Mouse (Mus musculus) kidney, postnatal 25 days (tissue): ENCODE measurements at regions not wholly inside any gene's neighbourhood (a gene's known extent, or its start where the extent isn't known, plus 50 kb on each side); places are given as distances from the start of the nearest gene placed in this dataset.

Experiments used
- DNase-seq, 2 experiments: peaks; one replicate each; pipeline ENCODE4 v3.0.0; 2021; ENCODE audit warnings: mixed read lengths in 2 of 2

DNA sequence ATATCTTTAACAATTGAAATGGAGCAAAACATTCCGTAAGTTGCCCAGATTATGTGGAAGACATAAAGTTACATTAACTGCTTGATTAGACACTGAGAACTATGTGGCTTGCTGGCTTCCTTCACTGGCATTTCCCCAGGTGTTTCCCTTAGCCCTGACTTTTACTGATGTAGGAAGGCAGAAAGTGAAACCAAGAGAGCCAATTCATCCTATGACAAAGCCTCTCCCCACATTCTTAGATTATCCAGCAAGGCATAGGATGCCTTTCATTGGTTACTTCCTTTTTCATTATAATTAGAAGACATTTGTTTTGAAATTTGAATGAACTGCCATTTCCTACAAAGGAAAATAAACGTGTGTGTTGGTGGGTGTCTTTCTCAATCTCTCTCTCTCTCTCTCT is 72.1 kb downstream of the Cdc42ep3 start:
- DNase-seq = no peak

DNA sequence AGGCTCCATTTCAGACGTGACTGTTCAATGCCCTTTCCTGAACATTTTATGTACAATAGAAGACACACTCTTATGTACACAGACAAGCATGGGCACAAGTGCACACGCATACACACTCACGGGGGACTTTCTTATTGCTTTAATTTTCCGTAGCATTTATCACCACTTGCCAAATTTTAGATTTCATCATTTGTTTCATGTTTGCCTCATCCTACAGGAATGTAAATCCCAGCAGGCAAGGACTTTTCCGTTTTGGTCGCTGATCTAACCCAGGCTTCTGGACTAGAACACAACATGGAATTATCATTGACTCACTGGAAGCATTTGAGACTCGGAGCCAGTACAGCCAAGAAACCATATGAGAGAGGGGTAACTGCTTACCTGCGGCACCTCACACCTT is 81.3 kb downstream of the Cdc42ep3 start:
- DNase-seq = no peak

DNA sequence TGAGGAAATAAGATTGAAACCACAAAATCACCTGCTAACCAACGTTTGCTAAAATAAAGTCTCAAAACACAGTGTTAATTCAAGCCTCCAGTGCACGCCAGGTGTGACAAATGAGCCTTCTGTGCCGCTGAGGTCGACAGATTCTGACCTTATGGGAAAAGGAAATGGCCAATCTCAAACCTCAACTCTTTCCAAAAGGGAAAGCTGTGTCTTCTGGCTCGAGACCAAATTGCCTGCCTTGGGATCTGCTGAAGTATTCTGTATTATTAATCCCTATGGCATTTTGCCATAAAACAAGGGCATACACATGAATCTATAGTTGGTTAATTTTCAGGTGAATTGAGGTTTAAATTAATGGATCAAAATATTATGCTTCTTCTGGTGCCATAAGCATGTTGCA is 95.2 kb downstream of the Cdc42ep3 start:
- DNase-seq = no peak

DNA sequence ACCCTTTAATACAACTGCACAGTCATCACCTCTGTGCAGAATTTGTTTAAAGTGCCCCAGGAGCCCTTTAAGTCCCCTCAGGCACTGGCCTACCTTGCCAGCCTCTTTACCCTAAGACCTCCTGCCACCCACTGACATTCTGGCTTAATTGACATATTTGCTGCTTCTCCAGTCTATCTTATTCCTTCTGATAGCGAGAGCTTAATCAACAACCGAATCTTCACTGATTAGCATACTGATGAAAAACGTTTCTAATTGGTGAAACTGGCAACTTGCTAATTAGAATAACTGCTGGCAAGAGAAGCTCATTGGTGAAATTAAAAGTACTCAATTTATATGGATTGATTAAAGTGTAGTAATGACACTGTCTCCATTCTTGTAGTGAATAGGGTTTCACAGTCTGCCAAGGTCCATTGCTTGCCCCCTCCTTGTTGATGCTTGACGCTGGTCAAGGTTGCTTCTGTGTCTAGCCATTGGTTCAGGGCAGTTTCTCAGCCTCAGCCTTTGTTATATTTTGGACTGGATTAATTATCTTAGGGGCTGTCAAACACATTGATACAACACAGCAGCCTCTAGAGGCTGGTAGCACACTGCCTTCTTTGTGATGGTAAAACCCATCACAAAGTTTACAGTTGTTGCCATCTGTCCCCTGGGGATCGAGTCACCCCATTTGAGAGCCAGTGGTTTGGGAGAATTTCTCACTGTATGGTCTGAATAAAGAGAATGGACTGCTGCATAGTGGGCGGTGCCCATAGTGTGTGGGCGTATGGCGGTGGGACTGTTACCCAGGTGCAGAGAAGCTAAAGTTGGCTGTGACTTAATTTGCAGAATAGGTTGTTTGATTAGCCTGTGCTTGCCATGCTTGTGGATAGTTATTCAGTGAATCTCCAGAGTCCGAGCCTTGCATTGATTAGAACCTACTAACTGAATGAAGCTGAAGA is 107.7 kb downstream of the Cdc42ep3 start:
- no peak for DNase-seq

DNA sequence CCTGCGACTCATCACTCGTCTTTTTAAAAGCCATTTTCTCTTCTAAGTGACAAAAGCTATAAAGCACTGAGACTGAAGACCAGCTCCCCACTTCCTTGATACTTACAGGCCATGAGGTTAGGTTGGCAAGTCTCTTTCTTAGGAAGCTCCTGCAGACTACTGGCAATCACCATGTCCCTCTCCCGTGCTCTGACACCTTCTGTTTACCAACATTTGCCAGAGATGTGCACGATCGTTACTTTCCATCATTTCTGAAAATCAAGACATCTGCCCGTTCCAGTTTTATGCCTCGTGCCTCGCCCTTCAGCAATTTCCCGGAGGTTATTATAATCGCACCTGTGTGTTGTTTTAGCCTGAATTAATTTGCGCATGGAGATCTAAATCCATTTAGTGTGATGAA is 110.8 kb downstream of the Cdc42ep3 start:
- no peak for DNase-seq

DNA sequence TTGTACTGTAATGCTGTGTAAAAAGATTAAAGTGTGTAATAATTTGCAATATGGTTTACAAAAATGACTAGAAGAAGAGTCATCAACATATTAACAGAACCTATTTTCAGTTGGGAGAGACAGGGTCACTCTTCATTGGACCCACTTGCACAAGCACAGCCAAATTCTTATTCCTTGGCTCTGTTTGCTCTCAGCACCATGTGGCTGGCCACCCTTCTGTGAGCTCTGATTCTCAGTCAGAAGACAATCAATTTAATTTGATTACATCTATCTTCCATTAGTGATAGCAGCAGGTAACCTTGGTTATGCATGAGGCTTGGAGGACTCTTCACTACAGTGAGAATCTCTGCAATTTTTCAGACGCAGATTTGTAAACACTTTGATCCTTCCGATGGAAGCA is 111.5 kb downstream of the Cdc42ep3 start:
- no peak for DNase-seq

DNA sequence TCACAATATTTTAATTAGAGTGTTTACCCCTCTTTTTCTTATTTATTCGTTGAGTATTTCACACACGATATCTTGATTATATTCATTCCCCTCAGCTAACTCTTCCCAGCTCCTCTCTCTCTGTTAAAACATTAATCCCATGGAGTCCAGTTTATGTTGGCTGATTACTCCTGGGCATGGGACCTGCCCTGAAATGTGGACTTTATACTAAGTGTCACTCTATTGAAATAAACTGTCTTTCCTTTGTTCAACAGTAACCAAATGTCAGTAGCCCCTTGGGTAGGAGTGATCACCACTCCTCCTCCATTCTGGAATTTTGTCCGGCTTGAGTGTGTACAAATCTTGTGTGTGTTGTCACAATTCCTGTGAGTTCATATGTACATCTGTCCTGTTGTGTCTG is 113.4 kb downstream of the Cdc42ep3 start:
- no peak for DNase-seq

DNA sequence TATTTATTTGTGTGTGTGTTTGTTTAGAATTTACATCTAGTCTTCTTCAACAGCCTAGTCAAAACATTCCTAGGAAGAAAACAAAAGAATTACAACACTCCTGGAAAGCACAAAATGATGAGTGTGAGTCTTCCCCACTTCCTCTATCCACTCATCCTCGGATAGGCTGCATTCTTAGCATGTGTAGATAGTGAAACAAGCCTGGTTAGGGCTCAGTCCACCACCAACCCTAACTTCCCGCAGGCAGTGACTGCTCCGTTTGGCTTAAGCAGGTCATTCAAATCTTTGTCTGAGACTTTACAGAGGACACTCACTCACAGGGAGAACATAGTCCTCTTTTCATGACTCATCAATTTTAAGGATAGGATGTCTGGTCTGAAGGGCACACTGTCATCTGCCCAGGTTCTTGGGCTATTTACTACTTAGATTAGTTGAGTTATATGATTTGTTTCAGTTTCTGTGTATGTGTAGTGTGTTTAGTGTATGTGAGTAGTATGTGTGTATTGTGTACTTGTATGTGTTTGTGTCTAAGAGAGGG is 118.6 kb downstream of the Cdc42ep3 start:
- DNase-seq = no peak

DNA sequence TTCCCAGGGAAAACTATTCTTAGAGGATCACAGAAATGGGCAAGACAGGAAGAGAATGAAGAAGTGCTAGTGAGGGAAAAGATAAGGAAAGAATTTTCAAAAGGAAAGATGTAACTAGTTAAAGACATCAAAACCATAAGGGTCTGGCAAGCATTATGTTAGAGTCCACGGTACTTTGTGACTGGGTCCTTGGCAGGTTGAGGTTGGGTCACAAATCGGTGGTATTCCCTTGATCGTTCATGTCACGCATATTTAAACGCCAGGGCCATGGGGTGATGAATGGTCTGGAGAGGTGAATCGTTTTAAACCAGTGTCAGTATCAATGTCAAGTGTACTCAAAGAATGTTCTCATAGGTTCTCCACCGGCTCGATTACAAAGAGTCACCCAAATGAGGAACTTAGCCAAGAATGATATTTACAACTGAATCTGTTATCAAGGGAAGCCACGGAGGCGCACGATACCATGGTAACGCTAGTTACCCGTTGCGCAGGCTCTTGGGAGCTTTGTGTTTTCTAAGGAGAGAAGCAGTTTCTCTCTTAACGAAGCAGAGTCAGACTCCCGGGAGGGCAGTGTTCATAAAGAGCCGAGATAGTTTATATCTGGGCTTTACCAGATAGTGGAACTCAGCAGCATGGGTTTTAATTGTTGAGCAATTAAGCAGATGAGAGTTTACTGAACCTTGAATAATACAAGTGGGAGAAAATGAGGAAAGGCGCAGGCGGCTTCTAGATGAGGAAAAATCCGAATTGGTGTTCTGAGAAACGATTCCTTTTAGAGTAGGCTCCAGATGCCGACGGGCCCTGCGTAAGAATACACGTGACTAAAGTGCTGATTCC is 124.0 kb downstream of the Cdc42ep3 start:
- no peak for DNase-seq

DNA sequence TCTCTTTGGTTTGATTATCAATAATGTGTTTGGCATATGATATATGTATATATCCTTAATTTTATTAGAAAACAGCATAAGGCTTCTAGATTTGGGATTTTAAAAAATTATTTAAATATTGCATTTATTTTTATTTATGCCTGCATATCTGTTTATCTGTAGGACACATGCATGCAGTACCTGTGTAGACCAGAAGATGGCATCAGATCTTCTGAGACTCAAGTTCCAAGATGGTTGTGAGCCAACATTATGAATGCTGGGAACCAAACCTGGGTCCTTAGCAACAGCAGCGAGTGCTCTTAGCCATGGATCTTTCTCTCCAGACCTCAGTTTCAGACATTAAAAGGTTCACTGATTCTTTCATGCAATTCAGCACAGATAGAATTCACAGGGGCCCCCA is 148.3 kb downstream of the Cdc42ep3 start:
- peak in 1 of 2 experiments; percentile 13 for DNase-seq

DNA sequence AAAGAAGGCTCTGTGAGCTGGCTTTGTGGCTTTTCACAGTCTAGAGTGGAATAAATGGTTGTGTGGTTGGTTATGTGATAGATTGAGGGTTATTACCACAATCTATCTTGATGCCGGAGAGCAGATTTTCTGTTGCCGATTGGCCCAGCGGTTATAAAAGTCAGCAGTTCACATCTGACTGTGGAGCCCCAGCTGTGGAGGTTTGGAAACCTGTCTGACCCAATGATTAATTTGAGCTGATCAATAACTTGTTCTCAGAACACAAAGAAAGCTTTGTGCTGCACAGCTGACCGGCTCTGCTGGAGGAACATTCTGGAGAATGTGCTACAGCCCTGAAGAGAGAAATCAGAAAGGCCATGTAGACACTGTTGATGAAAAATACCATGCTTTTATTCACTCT is 148.8 kb downstream of the Cdc42ep3 start:
- DNase-seq = no peak

DNA sequence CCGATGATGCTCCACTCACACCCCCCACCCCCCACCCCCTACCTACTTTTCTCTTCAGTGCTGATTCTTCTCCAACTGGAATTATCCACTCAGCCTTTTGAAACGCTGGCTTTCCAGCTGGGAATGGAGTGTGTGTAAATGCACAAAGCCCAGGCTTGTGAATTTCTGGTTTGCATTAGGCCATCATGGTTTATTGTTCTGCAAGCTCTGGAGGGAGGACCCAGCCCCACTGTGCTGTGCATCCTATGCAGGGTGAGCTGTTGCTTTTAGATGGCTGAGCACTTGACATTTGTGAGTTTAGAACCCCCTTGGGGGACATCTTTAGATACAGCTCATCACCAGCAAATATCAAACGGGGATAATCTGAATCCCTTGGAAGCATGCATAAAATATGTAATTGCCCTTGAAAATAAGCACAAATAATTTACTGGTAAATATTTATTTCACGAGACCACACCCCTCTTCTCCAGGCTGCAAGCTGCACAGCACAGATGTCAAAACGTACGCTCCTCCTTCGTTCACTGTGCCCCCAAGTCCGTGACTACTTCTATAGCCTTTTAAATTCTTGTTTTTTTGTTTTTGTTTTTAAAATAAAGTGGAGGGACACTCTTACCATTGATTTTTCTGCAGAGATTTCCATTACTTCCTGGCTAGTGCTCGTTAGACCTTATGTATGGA is 148.2 kb downstream of the Qpct start:
- no peak for DNase-seq

DNA sequence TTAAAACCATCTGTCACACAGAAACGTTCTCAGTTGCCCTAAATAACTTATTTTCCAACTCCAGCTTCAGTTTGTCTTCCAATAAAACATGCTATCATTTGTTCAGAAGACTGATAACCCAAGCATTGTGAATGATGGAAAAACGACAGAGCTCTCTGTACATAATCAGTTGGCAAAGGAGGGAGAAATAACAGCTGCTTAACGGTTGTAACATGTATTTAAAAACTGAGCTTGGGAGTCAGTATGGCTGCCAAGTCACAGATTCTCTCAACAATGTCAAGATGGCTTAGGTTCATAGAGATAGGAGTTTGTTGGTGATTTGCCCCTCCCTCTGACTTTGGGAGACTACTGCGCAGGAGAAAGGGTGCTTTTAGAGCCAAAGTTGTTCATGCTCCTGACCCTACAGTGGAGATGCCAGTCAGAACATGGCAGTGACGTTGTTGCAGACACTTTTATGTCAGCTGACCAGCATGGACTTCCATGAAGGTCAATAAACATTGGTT is 140.2 kb downstream of the Qpct start:
- DNase-seq = no peak

DNA sequence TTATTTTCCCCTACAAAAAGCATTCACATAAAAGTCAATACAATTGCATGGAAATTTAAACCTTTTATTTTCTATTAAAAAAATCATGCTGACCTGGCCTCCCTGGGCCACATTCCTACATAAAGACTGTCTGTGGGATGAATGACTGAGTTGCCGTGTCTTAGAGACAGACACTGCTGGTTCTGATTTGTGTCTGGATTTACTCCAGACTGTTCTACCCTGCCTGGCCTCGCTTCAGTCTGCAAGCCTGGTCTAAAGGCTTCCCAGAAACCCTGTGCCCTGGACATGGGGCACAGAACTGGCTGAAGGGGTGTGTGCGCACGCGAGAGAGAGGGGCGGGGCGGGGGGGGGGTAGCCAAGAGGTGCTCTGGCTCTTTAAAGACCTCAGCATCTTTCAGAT is 136.6 kb downstream of the Qpct start:
- no peak for DNase-seq

DNA sequence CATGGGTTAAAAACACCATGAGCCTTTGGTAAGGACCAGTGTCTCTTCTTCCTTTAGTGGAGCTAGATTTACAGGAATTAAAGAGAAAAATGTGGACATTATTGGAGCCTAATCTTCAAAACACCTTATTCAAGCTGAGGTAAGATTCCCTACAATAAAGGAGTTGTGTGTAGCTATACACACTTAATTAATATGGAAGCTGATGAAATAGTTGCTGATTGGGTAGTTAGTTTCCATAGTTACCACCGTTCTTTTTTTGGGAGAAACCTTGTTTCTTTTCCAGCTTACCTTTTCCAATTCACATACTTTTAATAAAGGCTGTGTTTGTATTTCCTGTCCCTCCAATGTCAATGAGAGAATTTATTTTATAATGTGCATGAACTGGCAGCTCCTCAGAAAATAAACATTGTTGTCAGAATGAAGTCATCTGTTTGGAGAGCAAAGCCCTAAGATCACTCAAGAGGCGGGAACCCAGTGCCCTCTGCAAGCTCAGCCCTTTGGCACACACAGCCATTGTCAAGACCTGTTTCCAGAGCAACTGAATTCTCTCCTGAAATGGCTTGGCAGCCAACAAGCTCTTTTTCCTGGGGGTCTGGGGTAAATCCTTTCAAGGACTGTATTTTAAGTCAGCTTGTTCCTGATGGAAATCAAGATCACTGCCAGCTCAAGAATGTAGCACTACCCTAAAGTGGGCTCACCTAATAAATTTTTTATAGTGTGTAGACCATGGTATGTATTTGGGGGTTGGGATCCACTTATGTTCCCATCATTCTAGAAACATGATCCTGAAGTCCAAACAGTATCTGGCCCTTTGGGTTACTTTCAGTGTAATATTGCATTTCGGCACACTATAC is 128.8 kb downstream of the Qpct start:
- no peak for DNase-seq

DNA sequence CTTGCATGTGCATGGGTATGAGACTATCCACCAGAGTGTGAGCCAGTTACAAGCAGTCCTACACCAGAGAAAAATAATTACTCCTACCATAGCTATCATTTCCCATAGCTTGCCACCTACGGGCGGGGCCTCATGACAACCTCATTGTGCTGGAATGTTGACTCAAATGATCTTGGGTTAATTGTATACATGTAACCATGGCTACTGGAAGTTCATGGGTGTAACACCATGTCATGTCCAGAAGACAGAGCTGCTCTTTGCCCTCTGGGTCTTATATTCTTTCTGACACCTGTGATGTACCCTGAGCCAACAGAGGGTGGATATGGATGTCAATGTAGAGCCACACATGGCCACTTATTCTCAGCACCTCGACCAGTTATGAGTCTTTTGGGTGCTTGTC is 125.6 kb downstream of the Qpct start:
- DNase-seq = no peak

DNA sequence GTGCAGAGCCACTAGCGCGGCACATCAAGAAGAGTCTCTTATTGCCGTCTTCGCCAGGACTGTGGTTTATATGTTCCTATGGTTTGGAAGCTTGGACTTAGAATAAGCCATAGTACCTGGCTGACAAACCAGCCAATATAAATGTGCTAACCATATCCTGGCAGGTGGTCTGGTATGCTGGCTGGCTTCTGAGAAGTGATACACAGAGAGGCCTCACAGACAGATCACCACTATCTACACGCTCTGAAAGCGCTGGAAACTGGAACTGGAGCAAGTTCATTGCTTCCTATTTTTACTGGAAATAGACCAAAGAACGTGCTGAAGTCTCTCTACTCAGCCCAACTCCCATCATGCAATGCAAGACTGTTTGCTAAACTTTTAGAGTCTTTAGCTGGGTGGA is 124.7 kb downstream of the Qpct start:
- DNase-seq = no peak

DNA sequence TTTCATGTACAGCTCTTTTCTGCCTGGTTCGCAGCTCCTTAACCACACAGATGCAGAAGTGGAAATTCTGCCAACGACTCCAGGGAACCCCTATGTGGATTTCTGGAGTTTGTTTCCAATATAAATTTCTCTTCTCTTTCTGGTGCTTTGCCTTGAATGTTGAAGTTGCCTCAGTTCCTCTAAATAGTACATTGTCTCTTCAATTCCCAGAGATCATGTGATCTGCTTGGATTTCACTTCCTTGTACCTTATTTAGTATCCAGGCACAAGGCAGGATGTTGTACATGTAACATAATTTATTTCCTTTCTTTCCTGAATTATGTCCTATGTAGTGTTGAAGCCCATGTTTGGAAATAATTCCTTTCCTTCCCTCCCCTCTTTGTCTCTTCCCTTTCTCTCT is 123.7 kb downstream of the Qpct start:
- no peak for DNase-seq

DNA sequence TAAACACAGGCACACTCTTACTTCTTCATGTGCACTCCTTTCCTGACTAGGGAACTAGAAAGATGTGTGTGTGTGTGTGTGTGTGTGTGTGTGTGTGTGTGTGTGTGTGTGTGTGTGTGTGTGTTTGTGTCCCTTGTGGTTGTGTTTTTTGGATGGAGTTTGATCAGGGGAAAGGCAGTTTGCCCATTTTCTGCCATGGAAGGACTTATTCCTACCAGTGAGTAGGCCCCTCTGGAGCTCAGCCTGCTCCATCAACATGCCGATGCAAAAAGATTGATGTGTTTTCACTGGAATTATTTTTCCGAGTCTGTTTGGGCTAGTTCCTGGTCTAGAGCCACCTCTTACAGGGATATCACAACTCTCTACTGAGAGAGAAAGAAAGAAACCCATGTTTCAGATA is 120.6 kb downstream of the Qpct start:
- DNase-seq = no peak

DNA sequence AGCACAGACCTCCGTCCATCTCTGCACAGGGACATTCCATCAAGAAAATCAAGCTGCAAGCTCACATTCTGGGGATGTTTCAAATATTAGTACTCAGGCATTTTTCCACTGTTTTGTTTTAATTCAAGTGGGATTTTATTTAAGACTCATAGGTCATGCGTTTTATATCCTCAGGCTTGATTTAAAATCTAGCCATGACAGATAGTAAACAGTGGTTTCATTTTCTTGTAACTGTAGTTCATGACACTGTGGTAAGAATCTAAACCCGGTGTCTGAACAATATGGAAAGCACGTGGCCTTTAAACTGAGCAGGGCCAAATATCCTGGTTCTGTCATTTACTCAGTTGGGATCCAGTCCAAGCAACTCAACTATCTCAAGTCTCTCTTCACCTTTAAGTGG is 119.0 kb downstream of the Qpct start:
- no peak for DNase-seq

DNA sequence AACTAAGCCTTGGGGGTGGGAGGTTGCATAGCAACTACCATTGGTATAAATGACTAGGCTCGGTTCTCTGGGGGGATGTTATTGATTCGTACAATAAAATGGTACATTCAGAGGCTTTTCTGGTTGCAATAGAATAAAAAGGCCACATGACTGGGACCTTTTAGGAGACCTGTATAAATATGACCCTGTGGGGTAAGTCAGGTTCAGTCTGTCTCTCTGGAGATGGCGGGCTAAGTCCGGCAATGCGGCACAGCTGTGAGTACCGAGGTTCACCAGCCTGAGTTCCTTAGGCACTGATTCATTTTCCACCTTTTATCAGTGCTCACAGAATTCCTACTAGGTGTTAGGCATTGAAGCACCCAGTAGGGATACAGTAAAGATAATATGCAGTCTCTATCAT is 115.5 kb downstream of the Qpct start:
- DNase-seq = no peak
